Mouse (Mus musculus): ENCODE data around the gene Mtmr10. TPM values are rescaled to one million over a fixed set of nuclear protein-coding genes. Genes with fewer than 3 reads are reported as not detected.

Mtmr10 gene
- polyA plus RNA-seq, 1 experiment from 2014 or later = 11.8 TPM

DNA sequence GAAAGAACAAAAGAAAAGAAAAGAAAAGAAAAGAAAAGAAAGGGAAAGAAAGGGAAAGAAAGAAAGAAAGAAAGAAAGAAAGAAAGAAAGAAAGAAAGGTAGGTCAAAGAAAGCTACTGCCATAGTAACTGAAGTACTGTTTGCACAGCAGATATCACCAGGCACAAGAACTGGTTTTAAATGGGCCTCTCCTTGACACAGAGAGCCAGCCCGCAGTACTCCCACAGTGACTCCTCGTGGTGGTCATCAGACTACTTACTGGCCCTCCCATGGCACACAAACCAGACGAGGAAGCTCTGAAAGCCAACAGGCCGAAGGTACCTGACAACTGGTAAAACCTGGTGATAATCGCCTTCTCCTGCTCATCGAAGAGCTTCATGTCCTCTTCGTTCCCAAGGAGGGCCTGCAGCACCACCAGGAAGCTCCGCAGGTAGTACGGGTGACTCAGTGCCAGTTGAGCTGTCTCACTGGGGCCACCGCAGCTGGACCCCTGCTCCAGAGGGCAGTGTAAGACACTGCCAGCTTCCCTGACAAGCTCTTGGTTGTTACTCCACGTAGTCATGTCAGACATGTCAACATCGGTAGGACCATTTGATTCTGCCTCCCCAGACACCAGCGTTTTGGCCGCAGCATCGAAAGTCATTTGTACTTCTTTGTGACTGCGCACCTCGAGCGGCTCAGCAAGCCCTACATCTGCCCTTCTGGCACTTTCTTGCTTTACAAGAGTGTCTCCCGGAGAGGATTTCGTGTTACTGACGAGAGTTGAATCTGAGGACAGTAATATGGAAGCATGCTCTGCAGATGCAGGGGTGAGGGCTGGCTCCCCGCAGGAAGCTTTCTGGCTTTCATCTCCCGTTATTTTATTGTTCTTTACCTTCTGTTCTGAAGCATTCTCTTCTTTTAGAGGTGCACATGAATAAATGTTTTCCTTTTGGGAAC is 84.8 kb downstream of the Mtmr10 start:
- Histone ChIP-seq H3K27ac (replicated peaks; ENCODE audit: low read depth, low read length) (no peak overlapping the region), H3K4me3 (ENCODE audit: low read depth, low read length) (no peak overlapping the region), H3K4me1 (ENCODE audit: control insufficient read depth, insufficient read depth, low read length) (no peaks in the 10 kb centered on the region), H3K36me3 (ENCODE audit: control insufficient read depth, insufficient read depth, low read length) (peaks cover 8% of the 10 kb centered on the region; the same call in 1 of the 2 replicates), H3K9ac (ENCODE audit: low read length) (no peak overlapping the region), H3K27me3 (ENCODE audit: control insufficient read depth, insufficient read depth, low read length) (no peaks in the 10 kb centered on the region), H3K4me2 (ENCODE audit: low read depth, severe bottlenecking) (no peak overlapping the region), H3K9me3 (ENCODE audit: control insufficient read depth, low read length) (no peaks in the 10 kb centered on the region)
- WGBS = 92% methylated on average over 23 of the region's 23 CpGs
- DNase-seq (ENCODE audit: low spot score) (no peak), ATAC-seq (ENCODE audit: insufficient number of reproducible peaks, low FRiP score, low TSS enrichment, low read depth) (no peak)

DNA sequence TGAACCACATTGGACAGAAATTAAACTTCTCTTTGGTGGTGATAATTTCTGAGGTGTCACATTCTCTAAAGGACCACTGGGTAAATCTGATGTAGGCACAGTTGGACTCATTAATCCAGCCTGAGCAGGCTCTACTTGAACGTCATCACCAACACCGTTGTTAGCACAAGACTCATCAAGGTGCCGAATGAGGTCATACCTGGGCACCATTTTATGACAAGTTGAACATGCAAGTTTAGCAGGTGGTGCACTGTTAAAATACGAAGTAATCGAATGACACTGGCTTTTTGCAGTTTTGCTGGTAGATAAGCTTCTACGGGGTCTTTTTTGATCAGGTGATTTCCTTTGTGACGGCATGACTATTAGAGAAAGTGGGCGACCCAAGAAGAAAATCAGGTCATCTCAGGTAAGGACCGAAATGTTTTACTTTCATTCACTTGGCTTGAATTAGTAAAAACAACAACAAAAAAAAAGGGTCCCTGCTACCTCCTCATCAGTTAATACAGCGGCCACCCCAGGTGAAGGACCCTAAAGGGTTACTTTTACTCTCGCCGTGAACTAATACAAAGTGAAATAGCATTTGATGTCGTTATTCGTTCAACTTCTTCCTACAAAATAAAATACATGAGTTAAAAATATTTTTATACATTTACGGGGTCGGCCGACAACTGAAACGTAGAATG is 85.8 kb downstream of the Mtmr10 start:
- Histone ChIP-seq H3K27ac (replicated peaks; ENCODE audit: low read depth, low read length) (peak overlapping the region; percentile 92), H3K9ac (ENCODE audit: low read length) (peak overlapping the region; percentile 74), H3K4me1 (ENCODE audit: control insufficient read depth, insufficient read depth, low read length) (no peaks in the 10 kb centered on the region), H3K27me3 (ENCODE audit: control insufficient read depth, insufficient read depth, low read length) (no peaks in the 10 kb centered on the region), H3K4me2 (ENCODE audit: low read depth, severe bottlenecking) (peak overlapping the region; percentile 54), H3K36me3 (ENCODE audit: control insufficient read depth, insufficient read depth, low read length) (peaks cover 12% of the 10 kb centered on the region; the same call in 1 of the 2 replicates), H3K9me3 (ENCODE audit: control insufficient read depth, low read length) (no peaks in the 10 kb centered on the region), H3K4me3 (ENCODE audit: low read depth, low read length) (peak overlapping the region; percentile 64)
- whole genome bisulfite sequencing = 14% methylated on average over 18 of the region's 18 CpGs
- DNase-seq (ENCODE audit: low spot score) (no peak), ATAC-seq (ENCODE audit: insufficient number of reproducible peaks, low FRiP score, low TSS enrichment, low read depth) (no peak)

DNA sequence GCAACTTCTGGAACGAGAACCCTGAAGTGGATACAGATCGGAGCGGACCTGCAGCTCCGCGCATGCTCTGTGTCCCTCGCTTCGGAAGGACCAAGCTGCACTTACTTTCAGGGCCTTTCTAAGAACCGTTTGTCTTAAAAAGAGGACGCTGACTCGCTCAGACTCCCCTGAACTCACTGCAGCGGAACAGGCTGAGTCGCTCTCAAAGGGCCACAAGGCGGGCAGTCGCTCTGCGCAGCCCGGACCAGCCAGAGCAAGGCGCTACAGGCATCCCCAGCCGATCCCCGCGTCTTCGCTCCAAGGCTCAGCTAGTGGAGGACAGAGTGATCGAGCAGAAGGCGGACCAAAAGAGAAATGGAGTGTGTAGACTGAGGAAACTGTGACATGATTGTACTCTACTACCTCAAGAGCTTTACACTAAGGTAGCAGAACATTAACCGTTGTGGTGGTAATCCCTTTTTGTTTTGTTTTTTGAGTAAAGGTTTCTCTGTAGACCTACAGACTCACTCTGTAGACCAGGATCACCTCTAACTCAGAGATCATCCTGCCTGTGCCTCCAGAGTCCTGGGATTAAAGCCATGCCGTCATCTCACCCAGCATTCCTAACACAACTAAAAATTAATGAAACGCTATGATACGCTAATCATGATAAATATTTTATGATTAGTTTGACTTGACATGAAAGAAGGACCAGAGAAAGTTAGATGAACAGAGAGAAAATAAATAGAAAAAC is 86.5 kb downstream of the Mtmr10 start, which contains the start of gene Fan1:
Gene Fan1 (minus strand): TSS at position 266 of the 733 bp plus-strand sequence.
- no peaks in the 10 kb centered on the region for H3K4me1 ChIP-seq (ENCODE audit: control insufficient read depth, insufficient read depth, low read length)
- 6% methylated on average over 27 of the region's 27 CpGs for WGBS
- peaks cover 12% of the 10 kb centered on the region; the same call in 1 of the 2 replicates for H3K36me3 ChIP-seq (ENCODE audit: control insufficient read depth, insufficient read depth, low read length)
- peak within 1 kb of the TSS; percentile 92 for H3K27ac ChIP-seq (replicated peaks; ENCODE audit: low read depth, low read length)
- peak; percentile 91 for DNase-seq (ENCODE audit: low spot score)
- no peaks in the 10 kb centered on the region for H3K9me3 ChIP-seq (ENCODE audit: control insufficient read depth, low read length)
- peak within 1 kb of the TSS; percentile 64 for H3K4me3 ChIP-seq (ENCODE audit: low read depth, low read length)
- peak within 1 kb of the TSS; percentile 74 for H3K9ac ChIP-seq (ENCODE audit: low read length)
- H3K4me2 ChIP-seq (ENCODE audit: low read depth, severe bottlenecking) = peak within 1 kb of the TSS; percentile 54
- ATAC-seq (ENCODE audit: insufficient number of reproducible peaks, low FRiP score, low TSS enrichment, low read depth) = peak; percentile 89
- H3K27me3 ChIP-seq (ENCODE audit: control insufficient read depth, insufficient read depth, low read length) = no peaks in the 10 kb centered on the region

Small RNAs within 50 kb of the gene (microRNA-seq; reads per million reads assigned to microRNA genes)
- not detected for gene Mir6416

Other genes with a start within 250 kb of the Mtmr10 start
- gene Trpm1, start 133.8 kb upstream of the Mtmr10 start, polyA plus RNA-seq (2014; fragmentation: Nextera tagmentation; extraction: Ambion mirVana) = 1.7 TPM in 2 replicates
- 7.6 and 8.7 TPM in 2 replicates for gene Fan1, start 86.4 kb downstream of the Mtmr10 start, polyA plus RNA-seq (2014; fragmentation: Nextera tagmentation; extraction: Ambion mirVana)
- gene Mphosph10, start 104.6 kb downstream of the Mtmr10 start, polyA plus RNA-seq (2014; fragmentation: Nextera tagmentation; extraction: Ambion mirVana) = 55.1 and 61.8 TPM in 2 replicates
- 45.6 and 50.1 TPM in 2 replicates for gene Mcee, start 105.0 kb downstream of the Mtmr10 start, polyA plus RNA-seq (2014; fragmentation: Nextera tagmentation; extraction: Ambion mirVana)
- gene Apba2, start 214.1 kb downstream of the Mtmr10 start, polyA plus RNA-seq (2014; fragmentation: Nextera tagmentation; extraction: Ambion mirVana) = 6.1 and 6.3 TPM in 2 replicates